Mouse (Mus musculus) common myeloid progenitor, adult 5-6 weeks (primary cell): ENCODE results near the gene 2310061N02Rik. TPM values are rescaled to one million over a fixed set of nuclear protein-coding genes. Genes with fewer than 3 reads are reported as not detected.
"Not testable (repeated sequence)": the region's sequence is repeated elsewhere in the genome, so short reads cannot be mapped to it uniquely, and the experiment has no call there.

Experiments
- ATAC-seq: replicated peaks from 2 replicates; pipeline ENCODE4 v1.8.0; 2016; ENCODE audit warnings: low read depth, mild to moderate bottlenecking, moderate TSS enrichment, inconsistent platforms; ENCODE audit not compliant: poor library complexity, severe bottlenecking
- total RNA-seq: library from RNA; stranded (forward); fragments of 200-1000, 187-1606 nt; gene quantifications from 2 replicates; pipeline ENCODE4 v1.2.3, GENCODE M21; 2017

2310061N02Rik gene
- total RNA-seq: not detected in 2 replicates

- no peak for ATAC-seq
Observed at GRCm38 (mm10) chr16:88707496-88708012, at the start of gene 2310061N02Rik. Gene 2310061N02Rik (minus strand): TSS chr16:88707962.

GRCm38 (mm10) chr16:88751535-88751934, 43.8 kb upstream of the 2310061N02Rik start, which contains the start of gene Krtap13:
Gene Krtap13 (minus strand): TSS chr16:88751635.
- not testable (repeated sequence) for ATAC-seq

GRCm38 (mm10) chr16:88747943-88748342, 40.2 kb upstream of the 2310061N02Rik start:
- no peak for ATAC-seq

- no peak for ATAC-seq
Observed at GRCm38 (mm10) chr16:88744750-88745340, 37.1 kb upstream of the 2310061N02Rik start.

GRCm38 (mm10) chr16:88735391-88735790, 27.6 kb upstream of the 2310061N02Rik start:
- ATAC-seq: no peak

- ATAC-seq: no peak
Observed at GRCm38 (mm10) chr16:88728812-88729275, 21.1 kb upstream of the 2310061N02Rik start, which contains the start of gene Krtap13-1. Gene Krtap13-1 (plus strand): TSS chr16:88728862.

GRCm38 (mm10) chr16:88720031-88720430, 12.3 kb upstream of the 2310061N02Rik start:
- no peak for ATAC-seq

- no peak for ATAC-seq
Observed at GRCm38 (mm10) chr16:88716549-88716948, 8.8 kb upstream of the 2310061N02Rik start.

- ATAC-seq: no peak
Observed at GRCm38 (mm10) chr16:88711245-88711644, 3.5 kb upstream of the 2310061N02Rik start.

GRCm38 (mm10) chr16:88710757-88711156, 3.0 kb upstream of the 2310061N02Rik start:
- no peak for ATAC-seq

GRCm38 (mm10) chr16:88701072-88701864, 6.5 kb downstream of the 2310061N02Rik start:
- ATAC-seq: peak; percentile 39; the same call in 1 of the 2 replicates

GRCm38 (mm10) chr16:88696256-88696655, 11.5 kb downstream of the 2310061N02Rik start:
- no peak for ATAC-seq

GRCm38 (mm10) chr16:88681282-88681681, 26.5 kb downstream of the 2310061N02Rik start:
- no peak for ATAC-seq

- no peak for ATAC-seq
Observed at GRCm38 (mm10) chr16:88679099-88679498, 28.7 kb downstream of the 2310061N02Rik start.

- no peak for ATAC-seq
Observed at GRCm38 (mm10) chr16:88671571-88671970, 36.2 kb downstream of the 2310061N02Rik start, which contains the start of gene Krtap27-1. Gene Krtap27-1 (minus strand): TSS chr16:88671671.

- no peak for ATAC-seq
Observed at GRCm38 (mm10) chr16:88657426-88657825, 50.3 kb downstream of the 2310061N02Rik start.

Other genes starting within 250 kb of the 2310061N02Rik start
- gene Cldn17, start 201.0 kb downstream of the 2310061N02Rik start, total RNA-seq: not detected in 2 replicates
- gene Cldn8, start 144.8 kb downstream of the 2310061N02Rik start, total RNA-seq: not detected in 2 replicates
- gene Krtap24-1, start 95.7 kb downstream of the 2310061N02Rik start, total RNA-seq: not detected in 2 replicates
- gene 2310079G19Rik, start 80.3 kb downstream of the 2310061N02Rik start, total RNA-seq: not detected in 2 replicates
- not detected in 2 replicates for gene Krtap26-1, start 60.2 kb downstream of the 2310061N02Rik start, total RNA-seq
- not detected in 2 replicates for gene Krtap27-1, start 36.3 kb downstream of the 2310061N02Rik start, total RNA-seq
- not detected in 2 replicates for gene Krtap13-1, start 20.9 kb upstream of the 2310061N02Rik start, total RNA-seq
- not detected in 2 replicates for gene Krtap13, start 43.7 kb upstream of the 2310061N02Rik start, total RNA-seq
- not detected in 2 replicates for gene 2310034C09Rik, start 50.9 kb upstream of the 2310061N02Rik start, total RNA-seq
- gene 2310057N15Rik, start 66.2 kb upstream of the 2310061N02Rik start, total RNA-seq: not detected in 2 replicates
- gene Gm5965, start 69.9 kb upstream of the 2310061N02Rik start, total RNA-seq: not detected in 2 replicates
- not detected in 2 replicates for gene Gm20741, start 104.3 kb upstream of the 2310061N02Rik start, total RNA-seq
- gene Krtap15, start 112.3 kb upstream of the 2310061N02Rik start, total RNA-seq: not detected in 2 replicates
- gene Krtap14, start 118.2 kb upstream of the 2310061N02Rik start, total RNA-seq: not detected in 2 replicates
- not detected in 2 replicates for gene Krtap19-1, start 161.4 kb upstream of the 2310061N02Rik start, total RNA-seq
- gene Krtap19-2, start 166.3 kb upstream of the 2310061N02Rik start, total RNA-seq: not detected in 2 replicates
- gene Krtap19-3, start 170.1 kb upstream of the 2310061N02Rik start, total RNA-seq: not detected in 2 replicates
- gene Krtap19-4, start 177.1 kb upstream of the 2310061N02Rik start, total RNA-seq: not detected in 2 replicates
- gene Krtap19-5, start 188.5 kb upstream of the 2310061N02Rik start, total RNA-seq: not detected in 2 replicates
- gene Krtap19-9b, start 224.3 kb upstream of the 2310061N02Rik start, total RNA-seq: not detected in 2 replicates